Mouse (Mus musculus) bone marrow, adult 2 months (tissue): ENCODE results near the gene 1700017B05Rik.

Experiments
- CTCF ChIP-seq: fragments of 200-500 bp; IDR thresholded peaks from 2 replicates; pipeline ENCODE4 v1.5.1; 2011; ENCODE audit warnings: low read length, control low read depth; ENCODE audit not compliant: control insufficient read depth, insufficient read depth
- POLR2A ChIP-seq: fragments of 200-500 bp; IDR thresholded peaks from 2 replicates; pipeline ENCODE4 v1.6.1; 2011; ENCODE audit warnings: low read depth, mild to moderate bottlenecking, control low read depth, low read length, borderline replicate concordance; ENCODE audit not compliant: control insufficient read depth

- TF ChIP-seq CTCF (no peak), POLR2A (no peak)
Observed at GRCm38 (mm10) chr9:57233767-57234166, 28.6 kb downstream of the 1700017B05Rik start.
